Comparison of ENCODE assay signal across 11 mouse cellular contexts in the genomic region with DNA sequence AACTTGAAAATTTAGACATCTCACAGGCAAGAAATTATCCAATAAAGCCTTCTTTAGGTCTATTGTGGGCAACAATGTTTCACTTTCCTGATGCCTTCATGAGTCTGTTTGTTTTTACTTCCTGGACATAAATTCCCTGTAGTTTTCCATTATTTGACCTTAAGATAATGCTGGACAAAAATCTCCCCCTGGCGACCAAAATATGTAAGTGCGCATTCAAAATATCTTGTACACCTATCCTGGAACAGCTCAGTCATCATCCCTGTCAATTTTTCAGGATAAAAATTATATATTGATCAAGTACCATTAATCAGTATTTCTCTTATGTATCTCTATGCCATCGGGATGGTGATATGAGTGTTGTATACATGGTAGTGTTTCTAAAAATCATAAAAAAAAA. TPM values are rescaled to one million over a fixed set of nuclear protein-coding genes. Genes with fewer than 3 reads are reported as not detected.
DNase-seq lines count a peak whose midpoint lies in the region; ATAC-seq and TF ChIP-seq lines count a peak whose summit lies in the region.
"Had no signal": no experiment of that assay in that cellular context is flagged by ENCODE, and none has a peak within 500 bp of the region (broad histone marks: within the 10 kb centered on the region; RNA-seq: fewer than 3 reads in every experiment).

No protein-coding gene starts in this region.

- H3K4me1 ChIP-seq in forebrain, embryonic 13.5 days: no peaks in the 10 kb centered on the region
- H3K4me1 ChIP-seq in forebrain, embryonic 11.5 days (replicated peaks; ENCODE audit: control insufficient read depth, insufficient read depth, low read length): no peaks in the 10 kb centered on the region
- H3K4me1 ChIP-seq in limb, embryonic 14.5 days (ENCODE audit: control insufficient read depth, insufficient read depth, low read length): no peaks in the 10 kb centered on the region
- no peaks in the 10 kb centered on the region for H3K4me1 ChIP-seq in limb, embryonic 10.5 days
- H3K4me1 ChIP-seq in MEL (ENCODE audit: control insufficient read depth in 1 of 2, insufficient read depth in 2 of 2, low read length in 2 of 2): no peaks in the 10 kb centered on the region
- H3K4me1 ChIP-seq in embryonic facial prominence, embryonic 14.5 days (ENCODE audit: control insufficient read depth, insufficient read depth, low read length): no peaks in the 10 kb centered on the region
- H3K4me1 ChIP-seq: limb, embryonic 13.5 days had no signal

- peak; percentile 58; the same call in 1 of the 2 replicates for ATAC-seq in forebrain, embryonic 13.5 days
- no peak for ATAC-seq in forebrain, embryonic 11.5 days (replicated peaks; ENCODE audit: low FRiP score)
- no peak for ATAC-seq in limb, embryonic 14.5 days (ENCODE audit: low FRiP score, low read depth)
- ATAC-seq in embryonic facial prominence, embryonic 14.5 days (ENCODE audit: low read depth): no peak
- no peak for ATAC-seq in monocyte, adult 5-6 weeks (replicated peaks; ENCODE audit: insufficient number of reproducible peaks, low FRiP score, low TSS enrichment, poor library complexity, severe bottlenecking)

- H3K9me3 ChIP-seq in forebrain, embryonic 13.5 days (replicated peaks): no peaks in the 10 kb centered on the region
- H3K9me3 ChIP-seq in forebrain, embryonic 11.5 days (ENCODE audit: control insufficient read depth, low read length): no peaks in the 10 kb centered on the region
- no peaks in the 10 kb centered on the region for H3K9me3 ChIP-seq in limb, embryonic 14.5 days (ENCODE audit: control insufficient read depth, low read length)
- no peaks in the 10 kb centered on the region for H3K9me3 ChIP-seq in limb, embryonic 10.5 days (replicated peaks)
- H3K9me3 ChIP-seq in MEL (replicated peaks; ENCODE audit: insufficient read depth, low read length): no peaks in the 10 kb centered on the region
- H3K9me3 ChIP-seq in embryonic facial prominence, embryonic 14.5 days (ENCODE audit: control insufficient read depth, low read length): no peaks in the 10 kb centered on the region
- H3K9me3 ChIP-seq: limb, embryonic 13.5 days had no signal

- no peaks in the 10 kb centered on the region for H3K79me2 ChIP-seq in MEL (ENCODE audit: control insufficient read depth, insufficient read depth, low read length, poor library complexity)

- DNase-seq in forebrain, embryonic 11.5 days (ENCODE audit: low spot score): no peak
- DNase-seq in limb, embryonic 14.5 days (ENCODE audit: low spot score): peak; percentile 34
- DNase-seq in limb, embryonic 10.5 days (ENCODE audit: low spot score): no peak
- peak; percentile 20 for DNase-seq in MEL (ENCODE audit: low read depth, low spot score)
- DNase-seq in embryonic facial prominence, embryonic 14.5 days (ENCODE audit: low spot score): peak; percentile 31
- no peak for DNase-seq in thymus, postnatal 36 days

- H3K4me3 ChIP-seq in forebrain, embryonic 13.5 days: no peak overlapping the region
- H3K4me3 ChIP-seq in forebrain, embryonic 11.5 days (ENCODE audit: low read depth, low read length): no peak overlapping the region
- no peak overlapping the region for H3K4me3 ChIP-seq in limb, embryonic 14.5 days (replicated peaks; ENCODE audit: low read length)
- H3K4me3 ChIP-seq in limb, embryonic 10.5 days: no peak overlapping the region
- no peak overlapping the region for H3K4me3 ChIP-seq in MEL (ENCODE audit: control insufficient read depth in 1 of 2, insufficient read depth in 1 of 2, low read depth in 2 of 2, low read length in 2 of 2)
- H3K4me3 ChIP-seq in embryonic facial prominence, embryonic 14.5 days (ENCODE audit: low read depth, low read length): no peak overlapping the region
- H3K4me3 ChIP-seq: limb, embryonic 13.5 days had no signal

- TF ChIP-seq EP300 in MEL (IDR thresholded peaks at IDR 0.05; ENCODE audit: low read depth in 1 of 2, low read length in 2 of 2): no peak

- no peak overlapping the region for H3K27ac ChIP-seq in forebrain, embryonic 13.5 days
- H3K27ac ChIP-seq in forebrain, embryonic 11.5 days (ENCODE audit: low read depth, low read length): no peak overlapping the region
- no peak overlapping the region for H3K27ac ChIP-seq in limb, embryonic 14.5 days (replicated peaks; ENCODE audit: low read depth, low read length)
- no peak overlapping the region for H3K27ac ChIP-seq in limb, embryonic 10.5 days
- H3K27ac ChIP-seq in MEL (ENCODE audit: control insufficient read depth, low read depth, low read length): no peak overlapping the region
- H3K27ac ChIP-seq in embryonic facial prominence, embryonic 14.5 days (replicated peaks; ENCODE audit: low read depth, low read length): no peak overlapping the region
- H3K27ac ChIP-seq: limb, embryonic 13.5 days had no signal

- no peaks in the 10 kb centered on the region for H3K27me3 ChIP-seq in forebrain, embryonic 13.5 days
- no peaks in the 10 kb centered on the region for H3K27me3 ChIP-seq in forebrain, embryonic 11.5 days (ENCODE audit: control insufficient read depth, insufficient read depth, low read length)
- H3K27me3 ChIP-seq in limb, embryonic 14.5 days (ENCODE audit: control insufficient read depth, insufficient read depth, low read length): no peaks in the 10 kb centered on the region
- H3K27me3 ChIP-seq in limb, embryonic 10.5 days (ENCODE audit: low read depth, poor library complexity, severe bottlenecking): no peaks in the 10 kb centered on the region
- no peaks in the 10 kb centered on the region for H3K27me3 ChIP-seq in MEL (ENCODE audit: control insufficient read depth in 1 of 2, insufficient read depth in 2 of 2, low read length in 2 of 2)
- no peaks in the 10 kb centered on the region for H3K27me3 ChIP-seq in embryonic facial prominence, embryonic 14.5 days (replicated peaks; ENCODE audit: control insufficient read depth, insufficient read depth, low read length)
- H3K27me3 ChIP-seq: limb, embryonic 13.5 days had no signal

- peak in 2 of 3 experiments; percentile 23 to 59; a peak in 3 of 6 replicates for TF ChIP-seq CTCF in MEL (IDR thresholded peaks at IDR 0.05 in 2 of 3, conservative IDR thresholded peaks at IDR 0.05 in 1 of 3; ENCODE audit: control insufficient read depth in 1 of 3, insufficient read depth in 1 of 3, low read depth in 2 of 3, low read length in 3 of 3, poor library complexity in 1 of 3, severe bottlenecking in 1 of 3)

- H3K36me3 ChIP-seq in forebrain, embryonic 13.5 days (ENCODE audit: poor library complexity, severe bottlenecking): no peaks in the 10 kb centered on the region
- H3K36me3 ChIP-seq in forebrain, embryonic 11.5 days (ENCODE audit: control insufficient read depth, insufficient read depth, low read length): no peaks in the 10 kb centered on the region
- no peaks in the 10 kb centered on the region for H3K36me3 ChIP-seq in limb, embryonic 14.5 days (ENCODE audit: control insufficient read depth, insufficient read depth, low read length)
- H3K36me3 ChIP-seq in limb, embryonic 10.5 days: no peaks in the 10 kb centered on the region
- no peaks in the 10 kb centered on the region for H3K36me3 ChIP-seq in MEL (ENCODE audit: control insufficient read depth in 1 of 2, insufficient read depth in 2 of 2, low read length in 2 of 2)
- H3K36me3 ChIP-seq in embryonic facial prominence, embryonic 14.5 days (ENCODE audit: control insufficient read depth, insufficient read depth, low read length): no peaks in the 10 kb centered on the region
- H3K36me3 ChIP-seq: limb, embryonic 13.5 days had no signal

- TF ChIP-seq POLR2A in limb, embryonic 14.5 days (IDR thresholded peaks at IDR 0.05; ENCODE audit: borderline replicate concordance, extremely low read depth, insufficient read depth, insufficient read length): no peak
- TF ChIP-seq POLR2A in MEL (IDR thresholded peaks at IDR 0.05; ENCODE audit: control insufficient read depth in 1 of 2, insufficient read depth in 1 of 2, low read depth in 1 of 2, low read length in 2 of 2, poor library complexity in 1 of 2): no peak

- no peak overlapping the region for H3K4me2 ChIP-seq in forebrain, embryonic 13.5 days
- H3K4me2 ChIP-seq in forebrain, embryonic 11.5 days (ENCODE audit: low read depth, low read length, severe bottlenecking): no peak overlapping the region
- H3K4me2 ChIP-seq in limb, embryonic 14.5 days (replicated peaks; ENCODE audit: low read depth, low read length, severe bottlenecking): no peak overlapping the region
- H3K4me2 ChIP-seq in embryonic facial prominence, embryonic 14.5 days (ENCODE audit: low read depth, low read length): no peak overlapping the region
- H3K4me2 ChIP-seq: limb, embryonic 13.5 days had no signal

- 22% methylated on average over 3 of the region's 3 CpGs for WGBS in forebrain, embryonic 13.5 days
- WGBS in forebrain, embryonic 11.5 days: 36% methylated on average over 3 of the region's 3 CpGs
- 32% methylated on average over 3 of the region's 3 CpGs for WGBS in limb, embryonic 14.5 days
- WGBS in limb, embryonic 10.5 days: 30% methylated on average over 3 of the region's 3 CpGs
- 22% methylated on average over 3 of the region's 3 CpGs for WGBS in embryonic facial prominence, embryonic 14.5 days

- TF ChIP-seq RAD21 in MEL (IDR thresholded peaks at IDR 0.05; ENCODE audit: low read depth, low read length): peak; percentile 24

- H3K9ac ChIP-seq in forebrain, embryonic 13.5 days: no peak overlapping the region
- H3K9ac ChIP-seq in forebrain, embryonic 11.5 days (ENCODE audit: low read length): no peak overlapping the region
- H3K9ac ChIP-seq in limb, embryonic 14.5 days (ENCODE audit: low read depth, low read length, severe bottlenecking): no peak overlapping the region
- no peak overlapping the region for H3K9ac ChIP-seq in MEL (ENCODE audit: control insufficient read depth, low read depth, low read length, poor library complexity, severe bottlenecking)
- H3K9ac ChIP-seq in embryonic facial prominence, embryonic 14.5 days (ENCODE audit: low read depth, low read length): no peak overlapping the region
- H3K9ac ChIP-seq: limb, embryonic 13.5 days had no signal

RNA-seq across cellular contexts. Expression of a gene that starts 37.6 kb away (rescaled TPM):
- polyA plus RNA-seq in forebrain, embryonic 13.5 days (2015; fragmentation: Nextera tagmentation; extraction: Ambion mirVana): not detected in 2 replicates
- not detected in 2 replicates for polyA plus RNA-seq in forebrain, embryonic 11.5 days (2014; fragmentation: Nextera tagmentation; extraction: Ambion mirVana)
- polyA plus RNA-seq in limb, embryonic 14.5 days (2012; rRNA removed): not detected in 2 replicates
- not detected in 2 replicates for polyA plus RNA-seq in limb, embryonic 14.5 days (2014; fragmentation: Nextera tagmentation; extraction: Ambion mirVana)
- not detected in 2 replicates for polyA plus RNA-seq in limb, embryonic 10.5 days (2016; fragmentation: Nextera tagmentation; extraction: Ambion mirVana)
- not detected in 2 replicates for total RNA-seq in MEL (2012; rRNA removed)
- not detected for polyA plus RNA-seq in MEL (2012; ENCODE audit: insufficient read depth in 1 of 2, insufficient read length in 2 of 2, low read depth in 1 of 2, low replicate concordance in 2 of 2, missing spikeins in 1 of 2)
- 0.87 and 1.5 TPM in 2 replicates for polyA plus RNA-seq in embryonic facial prominence, embryonic 14.5 days (2014; fragmentation: Nextera tagmentation; extraction: Ambion mirVana)
- total RNA-seq in monocyte, adult 5-6 weeks (2017): not detected in 3 replicates
- polyA plus RNA-seq: gonadal fat pad, adult 2 months; limb, embryonic 13.5 days had no signal

RNA-seq across cellular contexts. Expression of a gene that starts 58.0 kb away (rescaled TPM):
- not detected in 2 replicates for polyA plus RNA-seq in forebrain, embryonic 13.5 days (2015; fragmentation: Nextera tagmentation; extraction: Ambion mirVana)
- polyA plus RNA-seq in forebrain, embryonic 11.5 days (2014; fragmentation: Nextera tagmentation; extraction: Ambion mirVana): not detected in 2 replicates
- not detected in 2 replicates for polyA plus RNA-seq in limb, embryonic 14.5 days (2012; rRNA removed)
- polyA plus RNA-seq in limb, embryonic 14.5 days (2014; fragmentation: Nextera tagmentation; extraction: Ambion mirVana): not detected in 2 replicates
- polyA plus RNA-seq in limb, embryonic 10.5 days (2016; fragmentation: Nextera tagmentation; extraction: Ambion mirVana): not detected in 2 replicates
- total RNA-seq in MEL (2012; rRNA removed): not detected in 2 replicates
- not detected for polyA plus RNA-seq in MEL (2012; ENCODE audit: insufficient read depth in 1 of 2, insufficient read length in 2 of 2, low read depth in 1 of 2, low replicate concordance in 2 of 2, missing spikeins in 1 of 2)
- polyA plus RNA-seq in embryonic facial prominence, embryonic 14.5 days (2014; fragmentation: Nextera tagmentation; extraction: Ambion mirVana): 1.0 and 2.2 TPM in 2 replicates
- not detected in 3 replicates for total RNA-seq in monocyte, adult 5-6 weeks (2017)
- polyA plus RNA-seq: gonadal fat pad, adult 2 months; limb, embryonic 13.5 days; spleen, adult 2 months had no signal

Comparison
In these comparisons a context has a peak if more than half of its experiments do, and no peak if none do; other contexts are left out.
1. DNase-seq: peak in limb, embryonic 14.5 days (single experiment), MEL (single experiment) and embryonic facial prominence, embryonic 14.5 days (single experiment); none in forebrain, embryonic 11.5 days (single experiment), limb, embryonic 10.5 days (single experiment) and thymus, postnatal 36 days (0 of 2).